Mouse (Mus musculus) limb, embryonic 15.5 days (tissue): ENCODE measurements at regions not wholly inside any gene's neighbourhood (a gene's known extent, or its start where the extent isn't known, plus 50 kb on each side); places are given as distances from the start of the nearest gene placed in this dataset.

ENCODE experiments used
- ATAC-seq: fragments of 200-750 bp; cut with Nextera tagmentation; 2 replicates; pipeline ENCODE4 v1.8.0; 2017; ENCODE audit warnings: low read depth, moderate TSS enrichment; ENCODE audit not compliant: insufficient number of reproducible peaks, low FRiP score, low TSS enrichment
- H3K27ac ChIP-seq: fragments of 300-500 bp; sonication (generic); 2 replicates; pipeline ENCODE4 v1.5.1; 2015; ENCODE audit warnings: moderate library complexity, mild to moderate bottlenecking, inconsistent platforms
- H3K27me3 ChIP-seq: fragments of 300-500 bp; sonication (generic); 2 replicates; pipeline ENCODE4 v1.6.1; 2015; ENCODE audit warnings: inconsistent platforms
- H3K36me3 ChIP-seq: fragments of 300-500 bp; sonication (generic); 2 replicates; pipeline ENCODE4 v1.6.1; 2015; ENCODE audit warnings: inconsistent platforms
- H3K4me1 ChIP-seq: fragments of 300-500 bp; sonication (generic); 2 replicates; pipeline ENCODE4 v1.6.1; 2015; ENCODE audit warnings: inconsistent platforms
- H3K4me2 ChIP-seq: fragments of 300-500 bp; sonication (generic); 2 replicates; pipeline ENCODE4 v1.6.1; 2015; ENCODE audit warnings: mild to moderate bottlenecking, inconsistent platforms
- H3K4me3 ChIP-seq: fragments of 300-500 bp; sonication (generic); 2 replicates; pipeline ENCODE4 v1.5.1; 2015; ENCODE audit warnings: mild to moderate bottlenecking, inconsistent platforms
- H3K9ac ChIP-seq: fragments of 300-500 bp; sonication (generic); 2 replicates; pipeline ENCODE4 v1.6.1; 2015; ENCODE audit warnings: inconsistent platforms
- H3K9me3 ChIP-seq: fragments of 300-500 bp; sonication (generic); 2 replicates; pipeline ENCODE4 v1.6.1; 2016; ENCODE audit warnings: inconsistent platforms
- WGBS: fragments of 180-500 bp; shearing (Covaris S2); methylation state at CpG from one replicate; pipeline ENCODE4 v1.1.7; 2015; 5-methylcytosine and 5-hydroxymethylcytosine counted together

- H3K4me1 ChIP-seq, result no peaks in the 10 kb centered on the region
- H3K9me3 ChIP-seq, result no peaks in the 10 kb centered on the region
- peak; percentile 65 for ATAC-seq
- H3K9ac ChIP-seq, result no peak overlapping the region
- H3K4me3 ChIP-seq, result no peak overlapping the region
- no peak overlapping the region for H3K27ac ChIP-seq
- H3K4me2 ChIP-seq, result no peak overlapping the region
- 18% methylated on average over 6 of the region's 6 CpGs for WGBS
- H3K27me3 ChIP-seq, result no peaks in the 10 kb centered on the region
- H3K36me3 ChIP-seq, result no peaks in the 10 kb centered on the region
Observed at GRCm38 (mm10) chr16:74506173-74506709, 94.6 kb upstream of the Robo2 start.

- no peak for ATAC-seq
- no peaks in the 10 kb centered on the region for H3K9me3 ChIP-seq
- WGBS, result 71% methylated on average over 5 of the region's 5 CpGs
- H3K9ac ChIP-seq, result no peak overlapping the region
- H3K36me3 ChIP-seq, result no peaks in the 10 kb centered on the region
- H3K4me3 ChIP-seq, result no peak overlapping the region
- no peak overlapping the region for H3K4me2 ChIP-seq
- no peak overlapping the region for H3K27ac ChIP-seq
- H3K4me1 ChIP-seq, result no peaks in the 10 kb centered on the region
- no peaks in the 10 kb centered on the region for H3K27me3 ChIP-seq
Observed at GRCm38 (mm10) chr16:74504426-74504825, 92.8 kb upstream of the Robo2 start.

GRCm38 (mm10) chr16:74500687-74501086 is 89.1 kb upstream of the Robo2 start:
- Histone ChIP-seq H3K36me3 (no peaks in the 10 kb centered on the region), H3K4me2 (no peak overlapping the region), H3K4me1 (no peaks in the 10 kb centered on the region), H3K9me3 (no peaks in the 10 kb centered on the region), H3K4me3 (no peak overlapping the region), H3K27ac (no peak overlapping the region), H3K27me3 (no peaks in the 10 kb centered on the region), H3K9ac (no peak overlapping the region)
- 85% methylated on average over 3 of the region's 3 CpGs for WGBS
- ATAC-seq, result no peak

DNA sequence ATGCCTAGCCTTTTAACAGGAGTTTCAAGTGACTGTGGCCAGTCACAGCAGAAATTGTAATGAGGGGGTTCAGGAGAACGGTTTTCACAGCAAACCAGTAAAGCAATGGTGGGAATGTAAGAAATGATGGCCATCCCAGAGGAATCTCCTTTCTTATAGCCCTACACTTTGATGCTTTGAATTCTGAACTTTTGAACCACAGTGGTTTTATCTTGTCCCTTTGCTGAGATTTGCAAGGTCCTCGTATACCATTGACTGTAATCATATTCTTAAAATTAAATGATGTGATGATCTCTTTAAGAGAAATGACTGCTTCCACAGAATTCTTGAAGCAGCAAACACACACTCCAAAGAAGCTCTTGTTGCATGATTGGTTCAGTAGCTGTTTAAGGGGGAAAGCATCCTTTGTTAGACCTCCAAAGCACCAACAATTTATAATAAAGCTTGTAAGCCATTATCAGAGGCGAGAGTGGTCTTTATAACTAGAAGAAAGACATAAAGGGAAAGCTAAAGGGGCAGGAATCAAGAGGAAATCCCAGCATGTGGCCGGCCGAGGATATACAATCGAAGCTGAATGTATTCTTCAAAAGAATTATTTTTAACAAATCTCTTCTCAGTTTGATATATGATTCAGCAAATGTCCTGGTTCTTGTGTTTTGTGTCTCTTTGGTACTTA is 56.3 kb upstream of the Robo2 start:
- Histone ChIP-seq H3K27ac (no peak overlapping the region), H3K4me3 (no peak overlapping the region), H3K36me3 (no peaks in the 10 kb centered on the region), H3K9ac (no peak overlapping the region), H3K4me2 (no peak overlapping the region), H3K27me3 (no peaks in the 10 kb centered on the region), H3K9me3 (no peaks in the 10 kb centered on the region), H3K4me1 (no peaks in the 10 kb centered on the region)
- WGBS, result 62% methylated on average over 6 of the region's 6 CpGs
- ATAC-seq, result no peak

DNA sequence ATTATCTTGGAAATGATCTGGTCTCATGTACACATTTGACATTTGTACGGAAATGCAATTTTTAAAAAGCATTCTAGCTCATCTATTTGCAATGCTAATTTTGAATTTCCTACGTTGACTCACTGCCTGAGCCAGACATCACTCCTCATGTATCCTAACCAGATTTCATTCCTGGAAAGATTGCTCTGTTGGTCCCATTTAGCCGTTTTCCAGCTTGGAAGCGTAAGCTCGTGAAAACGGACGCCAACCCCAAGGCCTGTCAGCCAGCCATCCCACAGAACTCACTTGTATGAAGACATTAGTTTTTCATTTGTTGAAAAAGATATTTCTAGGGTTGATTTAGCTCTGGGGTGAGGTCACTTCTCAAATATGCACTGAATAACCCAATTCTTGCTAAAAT is 55.5 kb upstream of the Robo2 start:
- H3K27me3 ChIP-seq, result no peaks in the 10 kb centered on the region
- no peaks in the 10 kb centered on the region for H3K9me3 ChIP-seq
- H3K4me3 ChIP-seq, result no peak overlapping the region
- no peak overlapping the region for H3K4me2 ChIP-seq
- H3K27ac ChIP-seq, result no peak overlapping the region
- no peak overlapping the region for H3K9ac ChIP-seq
- H3K36me3 ChIP-seq, result no peaks in the 10 kb centered on the region
- ATAC-seq, result no peak
- no peaks in the 10 kb centered on the region for H3K4me1 ChIP-seq
- WGBS, result 55% methylated on average over 7 of the region's 7 CpGs

DNA sequence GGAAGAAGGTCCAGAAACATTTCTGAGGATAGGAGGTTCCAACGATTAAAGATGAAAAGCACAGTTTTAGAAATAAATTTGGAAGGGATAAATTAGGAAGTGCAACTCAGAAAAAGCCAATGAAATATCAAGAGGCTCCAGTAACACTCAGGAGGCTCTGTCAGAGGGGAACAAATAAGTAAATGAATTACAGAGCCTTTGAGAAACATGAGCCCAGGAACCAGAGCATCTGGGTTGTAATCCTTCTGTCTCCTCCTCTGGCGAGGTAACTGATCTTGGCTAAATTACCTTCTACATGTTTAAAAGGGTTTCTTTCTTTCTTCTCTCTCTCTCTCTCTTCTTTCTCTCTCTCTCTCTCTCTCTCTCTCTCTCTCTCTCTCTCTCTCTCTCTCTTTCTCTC is 53.2 kb upstream of the Robo2 start:
- WGBS, result 36% methylated on average over 2 of the region's 2 CpGs
- Histone ChIP-seq H3K27ac (no peak overlapping the region), H3K9me3 (no peaks in the 10 kb centered on the region), H3K4me2 (no peak overlapping the region), H3K36me3 (no peaks in the 10 kb centered on the region), H3K9ac (no peak overlapping the region), H3K4me3 (no peak overlapping the region), H3K4me1 (no peaks in the 10 kb centered on the region), H3K27me3 (no peaks in the 10 kb centered on the region)
- no peak for ATAC-seq

DNA sequence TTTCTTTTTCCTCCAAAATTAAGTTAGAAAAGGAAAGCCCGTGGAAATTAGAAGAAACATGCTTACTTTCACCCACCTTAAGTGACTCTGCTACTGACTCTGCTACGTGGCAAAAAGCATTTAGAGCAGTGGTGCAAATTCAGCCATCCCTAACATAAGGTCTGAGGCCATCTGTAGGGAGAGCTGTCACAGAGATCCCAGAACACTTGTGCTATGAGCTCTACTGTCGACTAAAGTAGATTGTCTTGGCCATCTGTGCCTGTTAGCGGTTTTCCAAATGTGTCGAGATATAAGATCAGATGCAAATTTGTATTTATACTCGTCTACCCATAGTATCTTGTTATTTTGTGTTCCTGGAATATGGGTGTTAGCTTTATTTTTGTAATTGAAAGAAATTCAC is 52.7 kb upstream of the Robo2 start:
- H3K27ac ChIP-seq, result no peak overlapping the region
- H3K4me2 ChIP-seq, result no peak overlapping the region
- H3K27me3 ChIP-seq, result no peaks in the 10 kb centered on the region
- H3K9ac ChIP-seq, result no peak overlapping the region
- H3K9me3 ChIP-seq, result no peaks in the 10 kb centered on the region
- H3K4me3 ChIP-seq, result no peak overlapping the region
- no peaks in the 10 kb centered on the region for H3K36me3 ChIP-seq
- ATAC-seq, result no peak
- WGBS, result 47% methylated on average over 6 of the region's 6 CpGs
- H3K4me1 ChIP-seq, result no peaks in the 10 kb centered on the region

GRCm38 (mm10) chr16:74462436-74462835 is 50.8 kb upstream of the Robo2 start:
- Histone ChIP-seq H3K4me1 (no peaks in the 10 kb centered on the region), H3K4me3 (no peak overlapping the region), H3K9ac (no peak overlapping the region), H3K27me3 (no peaks in the 10 kb centered on the region), H3K36me3 (no peaks in the 10 kb centered on the region), H3K4me2 (no peak overlapping the region), H3K27ac (no peak overlapping the region), H3K9me3 (no peaks in the 10 kb centered on the region)
- 87% methylated on average over 3 of the region's 3 CpGs for WGBS
- no peak for ATAC-seq
